Mouse (Mus musculus) fibroblast of lung, adult 2 months (primary cell): ENCODE results near the gene Ndufaf2.
A peak's percentile ranks its signal among the peaks of the same experiment; 100 is the strongest.

Experiments used
- DNase-seq: peaks from one replicate; pipeline ENCODE4 v3.0.0-alpha.2; 2011; ENCODE audit warnings: low read depth

Gene Ndufaf2

DNA sequence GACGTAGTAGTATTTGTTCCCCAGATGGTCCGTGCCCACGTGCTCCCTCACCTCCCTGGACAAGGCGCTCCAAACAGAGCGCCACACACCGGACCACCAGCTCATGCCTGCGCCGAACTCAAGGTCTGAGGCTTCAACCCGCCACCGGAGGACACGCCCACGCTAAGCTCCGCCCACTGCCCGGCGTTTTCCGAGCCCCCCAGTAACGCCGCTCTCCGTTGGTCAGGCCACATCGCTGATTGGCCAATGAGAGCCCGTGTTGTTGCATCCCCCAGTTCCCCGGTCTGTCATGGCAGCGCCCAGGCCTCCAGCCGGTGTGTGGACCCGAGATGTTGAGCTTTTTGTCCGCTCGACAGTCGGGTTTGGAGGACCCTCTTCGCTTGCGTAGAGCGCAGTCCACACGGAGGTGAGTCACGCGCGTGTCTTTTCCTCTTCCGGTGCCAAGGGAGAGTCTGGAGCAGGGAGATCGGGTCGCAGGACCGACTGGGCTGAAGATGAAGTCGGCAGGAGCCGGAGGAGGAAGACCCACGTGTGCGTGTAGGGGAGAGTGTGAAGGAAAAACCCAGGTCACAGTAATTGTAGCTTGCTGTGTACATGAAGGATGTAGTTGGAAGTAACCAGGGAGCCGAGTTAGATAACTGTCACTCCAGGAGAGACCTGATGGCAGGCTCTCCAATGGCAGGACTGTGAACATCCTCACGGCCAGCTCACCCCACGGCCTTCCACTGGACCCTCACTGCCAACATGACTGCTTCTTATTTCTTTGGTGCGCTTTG lies at the start of gene Ndufaf2, which contains the start of gene Ercc8:
Gene Ndufaf2 (minus strand): TSS at position 159 of the 776 bp plus-strand sequence.
Gene Ercc8 (plus strand): TSS at position 267 of the 776 bp plus-strand sequence.
- peak; percentile 93 for DNase-seq

DNA sequence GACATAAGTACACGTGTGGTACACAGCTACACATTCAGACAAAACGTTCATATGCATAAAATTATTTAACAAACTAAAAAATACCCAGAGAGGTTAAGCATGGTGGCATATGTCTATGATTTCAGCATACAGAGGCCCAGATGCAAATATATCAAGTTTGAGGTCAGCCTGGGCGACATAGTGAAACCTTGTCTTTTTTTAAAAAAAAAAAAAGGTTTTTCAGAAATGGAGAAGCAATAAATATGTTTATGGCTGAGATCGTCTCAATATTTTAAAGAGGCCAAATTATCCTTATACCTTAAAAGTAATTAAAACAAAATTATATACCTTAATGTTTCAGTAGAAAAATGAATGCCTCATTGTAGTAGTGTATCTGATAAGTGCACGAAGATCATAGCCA lies 49.7 kb upstream of the Ndufaf2 start:
- DNase-seq, result no peak

DNA sequence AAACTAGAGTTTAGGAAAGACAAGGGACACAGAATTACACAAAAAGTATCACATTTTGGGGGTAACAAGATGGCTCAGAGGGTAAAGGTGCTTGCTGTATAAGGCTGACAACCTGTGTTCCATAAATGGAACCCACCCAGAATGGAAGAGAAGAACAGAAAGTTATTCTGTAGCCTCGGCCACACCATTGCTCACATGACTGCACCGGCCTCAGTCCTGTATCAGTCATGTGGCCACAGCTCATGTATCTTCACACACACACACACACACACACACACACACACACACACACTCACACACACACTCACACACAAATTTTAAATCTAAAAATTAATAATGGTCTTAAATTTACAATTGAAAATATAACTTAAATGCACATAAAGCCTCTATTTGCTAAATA lies 49.0 kb upstream of the Ndufaf2 start:
- DNase-seq, result no peak

DNA sequence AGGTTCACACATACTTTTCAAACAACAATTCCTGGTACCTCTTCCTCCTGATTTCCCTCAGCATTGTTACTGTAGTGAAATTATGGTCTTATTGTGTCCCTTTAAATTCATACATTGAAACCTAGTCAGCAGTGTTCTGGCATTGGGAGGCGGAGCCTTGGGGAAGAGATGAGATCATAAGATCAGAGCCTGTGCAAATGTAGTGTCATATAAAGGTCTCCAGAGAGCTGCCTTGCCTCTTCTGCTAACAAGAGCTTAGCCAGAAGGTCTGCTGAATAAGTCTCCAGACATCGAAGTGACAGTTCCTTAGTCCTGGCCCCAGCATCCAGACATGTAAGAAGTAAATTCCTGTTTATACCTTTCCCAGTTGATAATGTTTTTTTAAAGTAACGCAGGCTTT lies 46.4 kb upstream of the Ndufaf2 start:
- no peak for DNase-seq

DNA sequence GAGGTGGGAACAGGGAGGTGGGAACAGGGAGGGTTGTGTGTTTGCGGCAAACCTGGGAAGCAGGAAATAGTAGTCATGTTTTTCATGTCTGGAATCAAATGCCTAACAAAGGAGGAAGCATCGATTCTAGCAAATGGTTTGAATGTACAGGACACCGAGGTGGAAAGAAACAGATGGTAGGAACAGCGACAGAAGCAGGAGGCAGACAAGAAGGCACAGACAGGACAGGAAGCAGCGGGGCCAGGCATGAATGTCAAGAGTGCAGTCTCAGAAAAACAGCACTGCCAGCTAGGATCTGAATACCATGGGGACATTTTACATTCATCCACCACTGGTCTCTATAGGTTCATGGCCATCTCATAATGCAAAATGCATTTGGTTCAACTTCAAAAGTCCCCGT lies 37.1 kb upstream of the Ndufaf2 start:
- no peak for DNase-seq

DNA sequence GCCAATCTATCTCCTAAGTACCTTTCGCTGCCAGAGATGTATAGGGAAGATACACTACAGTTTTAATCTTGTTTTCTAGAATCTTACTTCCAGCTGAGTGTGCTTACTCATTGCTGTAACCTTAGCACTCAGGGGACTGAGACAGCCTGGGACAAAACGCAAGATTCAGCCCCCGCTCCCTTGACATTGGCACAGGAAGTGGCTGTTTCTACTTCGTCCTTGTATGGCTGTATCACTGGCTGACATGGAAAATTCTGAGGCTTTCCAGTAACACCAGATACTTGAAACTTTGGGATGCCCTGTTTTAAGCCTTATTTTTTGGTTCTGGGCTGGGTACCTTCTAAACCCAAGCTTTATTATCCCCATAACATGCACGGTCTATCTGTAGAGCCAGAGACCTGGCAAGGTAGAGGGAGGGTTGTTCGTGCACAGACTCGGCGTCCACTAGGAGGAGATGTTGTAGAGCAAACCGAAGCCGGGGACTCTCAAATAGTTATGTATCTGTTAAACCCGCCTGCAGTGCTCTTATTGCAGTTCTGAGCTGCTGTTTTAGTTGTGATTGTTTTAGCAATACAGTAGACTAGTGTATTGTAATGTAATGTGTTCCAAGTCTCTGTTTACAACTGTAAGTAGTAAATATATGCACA lies 32.8 kb upstream of the Ndufaf2 start:
- DNase-seq, result peak; percentile 42

DNA sequence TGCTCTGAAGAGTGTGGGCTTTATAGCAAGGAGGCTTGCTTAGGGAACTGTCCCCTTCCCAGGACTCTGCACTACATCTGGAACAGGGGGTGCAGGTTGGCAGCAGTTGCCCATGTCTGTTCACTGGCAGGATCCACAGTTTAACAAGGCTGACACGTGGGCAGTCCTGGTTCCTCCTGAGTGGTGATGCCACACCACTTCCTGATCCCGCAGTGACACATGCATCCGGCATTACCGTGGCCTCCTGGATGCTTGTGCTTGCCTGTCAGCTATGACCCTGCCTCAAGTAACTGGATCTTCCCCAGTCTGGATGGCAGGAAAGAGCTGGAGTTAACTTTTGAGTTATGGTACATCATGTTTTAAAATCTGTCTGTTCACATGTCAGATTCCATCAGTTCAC lies 29.6 kb upstream of the Ndufaf2 start:
- DNase-seq, result no peak

DNA sequence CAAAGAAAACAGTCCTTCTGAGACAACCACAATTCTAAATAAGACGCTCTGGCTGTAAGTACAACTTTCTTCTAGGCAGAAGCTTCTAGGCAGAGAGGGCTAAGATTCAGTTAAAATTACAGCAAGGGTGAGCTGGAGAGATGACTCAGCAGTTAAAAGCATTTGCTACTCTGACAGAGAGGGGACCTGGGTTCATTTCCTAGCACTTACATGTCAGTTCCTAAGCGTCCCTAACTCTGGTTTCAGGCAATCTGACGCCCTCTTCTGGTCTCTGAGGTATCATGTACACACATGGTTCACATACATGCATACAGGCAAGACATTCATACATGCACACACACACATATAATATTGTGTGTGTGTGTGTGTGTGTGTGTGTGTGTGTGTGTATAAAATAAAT lies 27.1 kb upstream of the Ndufaf2 start:
- no peak for DNase-seq

DNA sequence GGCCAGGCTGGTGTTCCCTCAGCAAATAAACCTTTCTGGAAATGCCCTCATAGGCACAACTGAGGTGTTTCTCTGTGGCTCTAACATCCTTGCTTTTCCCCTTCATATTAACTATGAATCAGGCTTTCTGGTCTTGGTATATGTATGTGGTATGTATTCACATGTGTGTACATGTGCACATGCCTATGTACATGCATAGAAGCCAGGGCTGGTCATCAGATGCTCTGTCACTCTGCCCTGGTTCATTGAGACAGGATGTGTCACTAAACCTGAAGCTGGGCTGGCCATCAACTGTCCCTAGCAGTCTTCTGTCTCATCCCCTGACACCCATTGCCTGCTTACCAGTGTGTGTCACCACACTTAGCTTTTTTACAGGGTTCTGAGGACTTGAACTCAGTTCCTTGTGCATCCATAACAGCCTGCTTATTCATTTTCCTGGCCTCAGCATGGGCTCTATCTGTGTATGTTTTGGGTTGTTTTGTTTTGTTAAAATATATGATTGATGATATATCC lies 26.4 kb upstream of the Ndufaf2 start:
- DNase-seq, result no peak

DNA sequence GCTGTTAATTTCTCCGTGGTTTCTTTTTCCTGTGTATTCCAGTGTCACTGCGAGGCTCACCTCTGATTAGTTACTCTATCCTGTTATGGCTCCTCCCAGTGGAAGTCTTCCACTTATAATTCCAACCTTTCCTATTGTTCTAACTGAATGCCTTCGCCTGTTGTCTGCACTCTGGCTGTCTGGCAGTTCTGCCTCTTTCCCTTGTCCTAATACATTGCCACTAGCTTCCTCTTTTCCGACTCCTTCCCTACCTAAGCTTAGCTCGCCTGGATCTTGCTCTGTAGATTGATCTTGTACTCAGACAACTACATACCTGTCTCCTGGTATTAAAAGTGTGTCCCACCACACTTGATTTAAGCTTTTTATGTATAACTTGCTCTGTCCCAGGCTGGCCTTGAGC lies 22.4 kb upstream of the Ndufaf2 start:
- DNase-seq, result no peak

DNA sequence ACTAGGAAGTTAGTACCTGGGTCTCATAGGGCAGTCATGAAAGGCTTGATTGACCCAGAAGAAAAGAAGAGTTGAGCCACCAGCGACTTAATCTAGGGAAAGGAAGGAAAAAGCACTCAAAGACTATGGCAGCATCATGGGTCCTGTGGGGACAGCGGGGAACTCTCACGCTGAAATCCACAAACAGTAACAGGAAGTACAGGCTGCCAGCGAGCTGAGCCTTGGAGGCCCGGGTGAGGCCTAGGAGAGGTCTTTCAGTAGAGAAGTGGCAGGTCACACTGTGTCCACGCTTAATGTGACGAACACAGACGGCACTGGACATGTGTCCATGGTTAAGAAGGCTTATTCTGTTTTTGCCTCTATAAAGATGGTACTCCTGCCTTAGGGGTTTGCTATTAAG lies 21.2 kb upstream of the Ndufaf2 start:
- DNase-seq, result no peak

DNA sequence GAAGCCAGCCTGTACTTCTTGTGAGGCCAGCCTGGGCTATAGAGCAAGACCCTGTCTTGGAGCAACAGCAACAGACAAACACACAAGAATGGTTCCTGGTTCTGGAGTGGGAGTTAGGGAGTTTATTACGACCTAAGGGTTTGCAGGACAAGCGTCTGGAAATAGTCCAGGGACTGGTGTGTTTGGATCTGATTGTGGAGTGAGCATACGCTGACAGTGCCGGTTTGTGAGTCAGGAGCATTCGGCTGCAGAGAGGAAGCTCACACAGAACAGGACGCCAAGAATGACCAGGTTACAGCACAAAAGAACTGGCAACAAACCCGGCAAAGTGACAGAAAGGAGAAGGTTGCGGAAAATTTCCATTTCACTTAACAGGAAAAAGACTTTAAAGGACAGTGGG lies 12.1 kb upstream of the Ndufaf2 start:
- no peak for DNase-seq

DNA sequence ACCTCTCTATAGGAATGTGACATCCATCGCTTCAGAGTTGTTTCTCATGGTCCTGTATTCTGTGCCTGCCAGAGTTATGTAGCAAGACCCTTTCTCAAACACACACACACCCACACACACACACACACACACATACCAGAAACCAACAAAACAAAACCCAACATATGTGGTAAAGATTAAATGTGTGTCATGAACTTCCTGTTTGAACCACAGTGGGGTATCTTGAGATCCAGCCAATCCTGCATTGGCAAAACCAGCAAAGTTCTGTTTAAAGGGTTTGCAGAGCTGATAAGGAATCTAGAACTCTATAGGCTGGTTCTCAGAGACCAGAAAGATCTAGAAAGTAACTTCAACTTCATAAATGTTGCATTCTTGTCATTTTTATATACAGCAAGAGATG lies 11.6 kb upstream of the Ndufaf2 start:
- no peak for DNase-seq

DNA sequence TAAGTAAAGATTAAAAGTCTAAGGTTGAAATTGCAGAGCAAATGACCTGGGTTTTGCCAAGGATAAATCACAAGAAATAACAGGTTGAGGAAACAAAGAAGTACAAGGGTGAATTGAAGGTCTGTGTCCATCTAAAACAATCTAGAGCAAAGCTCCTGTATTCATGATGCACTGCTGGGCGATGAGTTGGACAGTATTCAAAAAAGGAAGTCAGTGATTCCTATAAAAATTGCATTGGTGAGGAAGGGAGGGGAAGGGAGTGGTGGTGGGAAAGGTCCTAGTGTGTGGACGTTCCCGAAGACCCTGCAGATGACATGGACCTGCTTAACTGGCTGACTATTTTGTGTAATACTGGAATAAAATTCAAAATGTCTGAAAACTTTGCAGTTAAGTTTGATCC lies 6.2 kb upstream of the Ndufaf2 start:
- DNase-seq, result no peak

DNA sequence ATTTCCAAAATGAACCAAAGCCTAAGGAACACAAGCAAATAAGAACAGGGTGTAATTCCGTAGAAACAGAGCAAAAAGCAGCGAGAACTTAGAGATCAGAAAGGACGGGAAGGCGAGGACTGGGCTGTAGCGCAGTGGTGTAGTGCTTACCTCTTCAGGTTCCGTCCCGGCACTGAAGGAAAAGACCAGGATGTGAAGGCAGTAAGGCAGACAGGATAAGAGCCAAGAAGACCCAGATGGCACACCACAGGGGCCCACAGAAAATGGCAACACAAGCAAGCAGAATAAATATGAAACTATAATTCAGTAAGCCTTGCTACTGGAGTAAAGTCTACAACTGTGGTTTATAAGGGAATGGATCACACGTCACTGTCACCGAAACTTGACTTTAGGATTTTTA lies 5.5 kb upstream of the Ndufaf2 start:
- DNase-seq, result no peak

DNA sequence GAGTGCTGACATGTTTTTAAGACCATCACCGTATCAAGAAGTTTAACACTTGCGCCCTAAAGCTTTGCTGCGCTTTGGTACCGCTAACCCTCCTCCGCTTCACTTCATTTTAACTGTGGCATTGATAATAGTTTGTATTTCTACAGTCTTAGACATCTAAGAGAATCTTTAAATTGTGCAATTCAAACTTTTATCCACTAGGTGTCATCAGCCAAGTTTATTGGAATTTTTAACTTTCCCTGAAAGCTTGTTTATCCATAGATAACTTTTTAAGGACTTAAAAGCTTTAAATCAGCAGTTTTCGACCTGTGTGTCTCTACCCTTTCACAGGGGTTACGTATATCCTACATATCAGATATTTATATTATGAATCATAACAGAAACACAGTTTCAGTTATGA lies 1.5 kb upstream of the Ndufaf2 start:
- DNase-seq, result no peak

DNA sequence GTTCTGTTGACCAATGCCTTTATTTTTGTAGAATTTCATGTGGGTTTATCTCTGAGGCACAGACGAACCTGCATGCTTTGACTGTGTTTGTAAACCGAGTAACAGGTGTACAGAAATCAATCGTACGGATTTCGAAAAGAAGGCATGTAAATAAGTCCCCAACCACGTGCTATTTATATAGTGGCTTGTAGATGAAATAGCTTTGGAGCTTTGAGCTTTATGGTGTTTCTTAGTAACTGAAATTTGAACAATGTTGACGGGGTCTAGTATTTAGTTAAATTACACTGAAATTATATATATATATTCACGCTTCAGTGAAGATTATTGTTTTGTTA lies 785 bp upstream of the Ndufaf2 start:
- DNase-seq, result no peak

DNA sequence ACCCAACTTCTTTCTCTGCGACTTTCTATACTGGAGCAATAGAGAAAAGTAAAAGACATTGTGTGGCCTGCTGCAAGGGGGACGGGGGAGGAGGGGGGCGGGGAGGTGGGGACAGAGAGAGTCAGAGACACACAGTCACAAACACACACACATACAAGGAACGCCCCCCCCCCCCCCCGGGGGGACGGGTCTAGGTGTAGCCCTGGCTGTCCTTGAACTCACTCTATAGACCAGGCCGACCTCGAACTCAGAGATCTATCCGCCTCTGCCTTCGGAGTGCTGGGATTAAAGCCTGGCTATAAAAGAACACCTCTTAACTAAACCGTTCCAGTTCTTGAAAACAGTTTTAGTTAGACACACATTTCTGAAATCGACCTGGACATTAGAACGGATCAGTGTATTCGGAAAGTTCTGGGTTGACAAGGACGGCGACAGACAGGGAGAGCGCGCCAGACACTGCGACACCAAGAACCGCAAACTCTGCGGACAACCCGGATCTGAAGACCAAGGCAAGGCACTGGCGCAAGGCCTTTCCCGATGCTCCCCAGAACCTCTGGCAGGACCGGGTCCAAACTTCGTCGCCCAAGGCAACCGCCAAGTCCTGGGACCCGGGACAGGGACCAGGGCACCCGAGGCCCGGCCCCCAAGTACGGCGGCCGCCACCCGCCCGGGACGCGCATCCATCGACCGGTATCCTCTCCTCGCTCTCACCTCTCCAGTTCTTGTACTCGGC lies 525 bp downstream of the Ndufaf2 start:
- no peak for DNase-seq

DNA sequence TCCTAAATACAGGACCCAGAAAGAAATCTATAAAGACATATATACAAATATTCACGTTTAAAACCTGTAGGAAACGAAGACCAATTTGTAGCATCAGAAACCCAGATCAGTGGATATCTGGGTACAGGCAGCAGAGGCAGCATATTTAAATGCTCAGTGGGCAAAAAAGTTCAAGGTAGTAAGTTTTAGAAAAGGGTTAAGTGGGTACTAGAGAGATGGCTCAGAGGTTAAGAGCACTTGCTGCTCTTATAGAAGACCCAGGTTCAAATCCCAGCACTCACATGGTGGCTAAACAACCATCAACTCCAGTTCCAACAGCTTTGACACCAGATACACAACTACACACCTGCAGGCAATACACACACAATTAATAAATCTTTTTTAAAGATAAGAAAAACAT lies 1.3 kb downstream of the Ndufaf2 start:
- no peak for DNase-seq

DNA sequence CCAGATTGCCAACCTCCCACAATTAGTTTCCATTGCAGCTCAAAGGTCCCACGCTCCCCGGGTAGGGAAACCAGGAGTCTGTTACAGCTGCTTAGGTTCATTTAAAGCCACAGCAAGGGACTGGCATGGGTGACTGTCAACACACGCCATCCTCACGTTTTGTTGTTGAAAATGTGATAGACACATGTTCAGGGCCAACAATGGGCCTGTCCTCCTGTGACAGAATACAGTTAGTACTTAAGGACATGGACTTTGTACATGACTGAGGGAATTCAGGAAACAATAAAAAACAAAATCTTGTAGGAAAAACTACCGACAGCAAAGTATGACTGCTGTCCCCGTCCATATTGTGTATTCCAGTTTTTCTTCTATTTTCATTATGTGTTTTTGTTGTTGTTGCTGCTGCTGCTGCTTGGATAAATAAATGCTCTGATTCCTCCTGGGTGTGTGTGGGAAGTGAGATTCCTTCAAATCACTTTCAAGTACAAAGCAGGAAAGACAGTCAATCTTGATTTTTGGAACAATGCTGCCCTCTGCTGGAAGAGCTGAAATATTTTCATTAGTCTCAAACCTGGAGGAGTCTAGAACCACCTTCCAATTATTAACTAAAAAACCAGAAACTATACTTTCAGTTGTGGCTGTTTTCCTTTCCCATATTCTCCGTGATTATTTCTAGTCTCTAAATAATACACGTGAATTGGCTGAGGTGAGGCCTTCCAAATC lies 5.6 kb downstream of the Ndufaf2 start:
- DNase-seq, result peak; percentile 37

DNA sequence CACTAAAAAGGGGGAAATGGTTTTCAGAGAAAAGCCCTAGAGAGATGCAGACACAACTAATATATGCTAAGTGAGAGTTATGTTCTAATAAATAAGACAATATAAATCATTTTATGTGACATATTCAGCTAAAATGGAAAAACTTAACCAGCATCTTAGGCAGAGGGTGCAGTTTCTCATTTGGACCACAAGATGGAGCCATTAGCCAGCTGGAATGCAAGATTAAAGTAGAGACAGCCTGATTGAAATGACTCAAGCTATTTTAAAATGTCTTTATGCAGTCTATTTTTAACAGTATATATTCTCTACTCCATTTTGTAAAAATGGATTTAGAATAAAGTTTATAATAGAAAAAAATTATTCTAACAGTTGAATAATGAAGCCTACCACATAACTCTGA lies 6.6 kb downstream of the Ndufaf2 start:
- no peak for DNase-seq

DNA sequence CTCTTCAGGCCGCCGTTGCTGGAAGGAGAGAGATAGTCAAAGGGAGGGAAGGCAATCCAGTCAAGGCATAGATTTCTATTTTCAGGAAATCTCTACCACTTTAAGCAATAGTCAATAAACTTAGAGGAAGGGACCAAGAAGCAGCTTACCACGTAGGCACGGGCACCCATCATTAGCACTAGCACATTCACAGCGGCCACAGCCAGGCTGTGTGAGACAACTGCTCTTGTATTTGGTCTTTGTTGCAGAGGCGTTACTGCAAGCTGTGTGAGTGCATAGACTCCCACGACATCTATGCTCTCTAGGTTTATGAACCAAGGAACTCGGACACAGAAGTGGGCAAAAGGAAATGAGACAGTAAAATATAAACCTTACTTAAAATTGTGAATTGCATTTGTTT lies 14.3 kb downstream of the Ndufaf2 start:
- no peak for DNase-seq
